Mouse (Mus musculus): ENCODE results near the gene Suox. TPM values are rescaled to one million over a fixed set of nuclear protein-coding genes. Genes with fewer than 3 reads are reported as not detected.
"Not testable (repeated sequence)": the region's sequence is repeated elsewhere in the genome, so short reads cannot be mapped to it uniquely, and the experiment has no call there.

Suox gene
- polyA plus RNA-seq, 1 experiment, result not detected

- WGBS, result 93% methylated on average over 13 of the region's 13 CpGs
- TF ChIP-seq CTCF (IDR thresholded peaks at IDR 0.05; ENCODE audit: insufficient read depth, low read depth, low read length), result no peak
- TF ChIP-seq POLR2A (IDR thresholded peaks at IDR 0.05; ENCODE audit: insufficient read depth, low read depth, low read length), result no peak
- Histone ChIP-seq H3K4me1 (ENCODE audit: control insufficient read depth, insufficient read depth, low read length) (peaks cover 3% of the 10 kb centered on the region; the same call in 1 of the 2 replicates), H3K4me3 (ENCODE audit: insufficient read depth, low read depth, low read length) (no peak overlapping the region), H3K27ac (ENCODE audit: insufficient read depth, low read depth, low read length) (no peak overlapping the region)
These were observed 38.2 kb downstream of the Suox start for GRCm38 (mm10) chr10:128635697-128636096.

- Histone ChIP-seq H3K4me1 (ENCODE audit: control insufficient read depth, insufficient read depth, low read length) (no peaks in the 10 kb centered on the region), H3K27ac (ENCODE audit: insufficient read depth, low read depth, low read length) (no peak overlapping the region), H3K4me3 (ENCODE audit: insufficient read depth, low read depth, low read length) (no peak overlapping the region)
- TF ChIP-seq CTCF (IDR thresholded peaks at IDR 0.05; ENCODE audit: insufficient read depth, low read depth, low read length) (no peak), POLR2A (IDR thresholded peaks at IDR 0.05; ENCODE audit: insufficient read depth, low read depth, low read length) (no peak)
- 29% methylated on average over 6 of the region's 6 CpGs for WGBS
These were observed 42.3 kb downstream of the Suox start for GRCm38 (mm10) chr10:128631571-128631970.

DNA sequence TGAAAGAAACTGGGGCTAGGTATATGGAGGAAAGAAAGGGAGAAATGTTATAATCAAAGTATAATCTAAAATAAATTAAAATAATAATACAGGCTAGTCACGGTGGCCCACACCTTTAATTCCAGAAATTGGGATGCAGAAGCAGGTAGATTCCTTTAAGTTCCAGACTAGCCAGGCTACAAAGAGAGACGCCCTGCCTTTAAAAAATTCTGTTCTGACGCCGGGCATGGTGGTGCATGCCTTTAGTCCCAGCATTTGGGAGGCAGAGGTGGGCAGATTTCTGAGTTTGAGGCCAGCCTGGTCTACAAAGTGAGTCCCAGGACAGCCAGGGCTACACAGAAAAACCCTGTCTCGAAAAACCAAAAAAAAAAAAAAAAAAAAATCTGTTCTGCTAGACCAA, 43.6 kb downstream of the Suox start:
- H3K27ac ChIP-seq (ENCODE audit: insufficient read depth, low read depth, low read length); H3K4me1 ChIP-seq (ENCODE audit: control insufficient read depth, insufficient read depth, low read length); H3K4me3 ChIP-seq (ENCODE audit: insufficient read depth, low read depth, low read length): not testable (repeated sequence)
- WGBS, result 83% methylated on average over 5 of the region's 5 CpGs

GRCm38 (mm10) chr10:128629746-128630145, 44.1 kb downstream of the Suox start:
- Histone ChIP-seq H3K4me3 (ENCODE audit: insufficient read depth, low read depth, low read length) (no peak overlapping the region), H3K4me1 (ENCODE audit: control insufficient read depth, insufficient read depth, low read length) (peaks cover 2% of the 10 kb centered on the region; the same call in 1 of the 2 replicates), H3K27ac (ENCODE audit: insufficient read depth, low read depth, low read length) (no peak overlapping the region)
- WGBS, result 80% methylated on average over 2 of the region's 2 CpGs
- no peak for TF ChIP-seq POLR2A (IDR thresholded peaks at IDR 0.05; ENCODE audit: insufficient read depth, low read depth, low read length)
- no peak for TF ChIP-seq CTCF (IDR thresholded peaks at IDR 0.05; ENCODE audit: insufficient read depth, low read depth, low read length)

GRCm38 (mm10) chr10:128627398-128628317, 46.2 kb downstream of the Suox start:
- Histone ChIP-seq H3K27ac (ENCODE audit: insufficient read depth, low read depth, low read length) (no peak overlapping the region), H3K4me3 (ENCODE audit: insufficient read depth, low read depth, low read length) (no peak overlapping the region), H3K4me1 (ENCODE audit: control insufficient read depth, insufficient read depth, low read length) (peaks cover 2% of the 10 kb centered on the region; the same call in 1 of the 2 replicates)
- 84% methylated on average over 10 of the region's 10 CpGs for WGBS
- TF ChIP-seq CTCF (IDR thresholded peaks at IDR 0.05; ENCODE audit: insufficient read depth, low read depth, low read length) (no peak), POLR2A (IDR thresholded peaks at IDR 0.05; ENCODE audit: insufficient read depth, low read depth, low read length) (no peak)

DNA sequence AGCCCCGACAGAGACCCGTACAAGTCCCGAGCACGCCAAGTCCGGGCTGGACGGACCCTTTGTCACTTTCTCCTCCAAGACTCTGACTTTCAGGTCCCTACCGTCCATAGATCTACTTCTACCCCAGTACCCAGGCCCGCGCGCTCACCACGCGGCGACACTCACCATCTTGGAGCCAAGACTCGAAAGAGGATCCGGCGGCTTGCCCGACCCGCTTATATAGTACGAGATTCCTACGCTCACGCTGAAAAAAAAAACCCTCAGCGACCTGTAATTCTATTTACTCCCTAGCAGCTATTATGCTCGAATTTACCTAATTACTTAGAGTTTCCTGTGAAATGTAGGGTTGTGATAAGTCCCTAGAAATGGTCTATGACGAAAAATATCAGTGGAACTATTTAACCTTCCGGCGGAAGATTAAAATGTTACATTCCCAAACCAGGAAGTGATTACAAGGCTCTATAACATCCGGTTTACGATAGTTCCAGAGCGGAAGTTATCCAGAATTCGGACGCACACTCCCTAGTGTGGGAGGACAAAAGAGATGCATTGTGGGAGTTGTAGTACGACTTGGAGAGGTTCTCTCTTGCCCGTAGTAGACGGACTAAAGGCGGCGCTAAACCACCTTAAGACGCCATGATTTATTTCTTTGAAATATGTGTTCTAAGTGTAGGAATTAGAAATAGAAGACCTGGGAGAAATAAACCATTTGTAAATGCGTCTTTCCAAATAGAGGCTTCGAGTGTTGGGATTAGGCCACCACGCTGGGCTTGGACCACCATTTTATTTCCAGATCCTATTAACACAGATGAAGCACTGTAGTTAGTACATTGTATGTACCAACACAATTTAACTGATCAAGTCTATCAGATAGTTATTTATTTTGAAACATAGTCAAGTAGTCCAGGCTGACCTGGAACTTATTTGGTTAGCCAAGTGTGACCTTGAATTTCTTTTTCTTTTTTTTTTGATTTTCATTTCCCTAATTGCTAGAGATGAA, 47.3 kb downstream of the Suox start, which contains the start of gene Rps26:
Gene Rps26, minus strand, starts transcription at position 437 of the 1,000 bp plus-strand sequence.
- peak within 1 kb of the TSS; percentile 82 for H3K4me3 ChIP-seq (ENCODE audit: insufficient read depth, low read depth, low read length)
- peak within 1 kb of the TSS; percentile 31; the same call in 1 of the 2 replicates for H3K27ac ChIP-seq (ENCODE audit: insufficient read depth, low read depth, low read length)
- WGBS, result under 1% methylated on average over 40 of the region's 40 CpGs
- TF ChIP-seq POLR2A (IDR thresholded peaks at IDR 0.05; ENCODE audit: insufficient read depth, low read depth, low read length) (peak; percentile 95), CTCF (IDR thresholded peaks at IDR 0.05; ENCODE audit: insufficient read depth, low read depth, low read length) (no peak)
- H3K4me1 ChIP-seq (ENCODE audit: control insufficient read depth, insufficient read depth, low read length), result peaks cover 2% of the 10 kb centered on the region; the same call in 1 of the 2 replicates

- no peak for TF ChIP-seq CTCF (IDR thresholded peaks at IDR 0.05; ENCODE audit: insufficient read depth, low read depth, low read length)
- TF ChIP-seq POLR2A (IDR thresholded peaks at IDR 0.05; ENCODE audit: insufficient read depth, low read depth, low read length), result no peak
- peak overlapping the region; percentile 82 for H3K4me3 ChIP-seq (ENCODE audit: insufficient read depth, low read depth, low read length)
- WGBS, result 46% methylated on average over 7 of the region's 7 CpGs
- peaks cover 2% of the 10 kb centered on the region; the same call in 1 of the 2 replicates for H3K4me1 ChIP-seq (ENCODE audit: control insufficient read depth, insufficient read depth, low read length)
- no peak overlapping the region for H3K27ac ChIP-seq (ENCODE audit: insufficient read depth, low read depth, low read length)
These were observed 48.5 kb downstream of the Suox start for GRCm38 (mm10) chr10:128625287-128625894.

- 85% methylated on average over 4 of the region's 4 CpGs for whole genome bisulfite sequencing
- H3K4me3 ChIP-seq (ENCODE audit: insufficient read depth, low read depth, low read length); H3K4me1 ChIP-seq (ENCODE audit: control insufficient read depth, insufficient read depth, low read length); H3K27ac ChIP-seq (ENCODE audit: insufficient read depth, low read depth, low read length): not testable (repeated sequence)
These were observed 50.7 kb downstream of the Suox start for GRCm38 (mm10) chr10:128623106-128623613.
